Mouse (Mus musculus) liver, adult 2 months (tissue): Measurements from ENCODE around the gene Irf2.

ENCODE experiments used
- CTCF ChIP-seq: fragments of 200-500 bp; IDR thresholded peaks from 2 replicates; pipeline ENCODE4 v1.5.1; 2011; ENCODE audit warnings: low read depth, low read length, control low read depth
- POLR2A ChIP-seq: fragments of 200-500 bp; IDR thresholded peaks from 2 replicates; pipeline ENCODE4 v1.6.1; 2011; ENCODE audit warnings: low read length, control low read depth; ENCODE audit not compliant: insufficient read depth; ENCODE audit errors: extremely low read depth

DNA sequence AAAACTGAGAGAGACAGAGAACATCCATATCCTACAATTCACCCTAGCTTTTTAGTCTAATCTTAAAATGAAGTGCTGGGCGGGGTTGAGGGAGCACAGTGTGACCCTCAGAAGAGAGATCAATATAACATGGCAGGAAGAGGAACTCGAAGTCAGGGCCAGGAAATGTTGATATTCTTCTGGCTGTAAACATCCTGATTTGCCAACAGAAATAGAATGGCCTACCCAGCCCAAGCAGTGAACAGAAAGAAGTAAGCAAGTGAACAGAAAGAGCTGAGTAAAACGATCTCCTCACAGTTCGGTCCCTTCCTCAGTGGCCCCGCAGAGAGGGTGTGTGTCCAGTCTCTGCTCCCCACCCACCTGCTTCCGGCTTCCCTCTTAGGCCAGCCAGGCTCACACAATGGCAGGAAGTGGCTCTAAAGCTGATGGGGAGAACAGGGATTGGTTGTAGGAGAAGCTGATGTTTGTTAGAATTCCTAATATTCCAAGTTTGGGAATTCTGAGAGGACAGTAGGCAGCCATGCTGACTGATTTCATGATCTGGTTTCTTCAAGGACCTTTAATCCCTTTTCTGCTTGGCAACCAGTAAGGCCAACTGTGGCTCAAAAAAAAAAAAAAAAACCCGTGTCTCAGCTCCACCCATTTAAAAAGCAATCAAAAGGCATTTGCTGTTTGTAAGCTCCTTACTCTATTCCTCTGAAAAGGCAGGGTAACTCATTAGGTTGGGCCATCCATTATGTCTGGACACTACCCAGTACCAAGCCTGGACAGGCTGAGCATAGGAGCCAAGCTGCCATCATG, 105.6 kb downstream of the Irf2 start:
- no peak for TF ChIP-seq CTCF
- no peak for TF ChIP-seq POLR2A
